In the genomic region with DNA sequence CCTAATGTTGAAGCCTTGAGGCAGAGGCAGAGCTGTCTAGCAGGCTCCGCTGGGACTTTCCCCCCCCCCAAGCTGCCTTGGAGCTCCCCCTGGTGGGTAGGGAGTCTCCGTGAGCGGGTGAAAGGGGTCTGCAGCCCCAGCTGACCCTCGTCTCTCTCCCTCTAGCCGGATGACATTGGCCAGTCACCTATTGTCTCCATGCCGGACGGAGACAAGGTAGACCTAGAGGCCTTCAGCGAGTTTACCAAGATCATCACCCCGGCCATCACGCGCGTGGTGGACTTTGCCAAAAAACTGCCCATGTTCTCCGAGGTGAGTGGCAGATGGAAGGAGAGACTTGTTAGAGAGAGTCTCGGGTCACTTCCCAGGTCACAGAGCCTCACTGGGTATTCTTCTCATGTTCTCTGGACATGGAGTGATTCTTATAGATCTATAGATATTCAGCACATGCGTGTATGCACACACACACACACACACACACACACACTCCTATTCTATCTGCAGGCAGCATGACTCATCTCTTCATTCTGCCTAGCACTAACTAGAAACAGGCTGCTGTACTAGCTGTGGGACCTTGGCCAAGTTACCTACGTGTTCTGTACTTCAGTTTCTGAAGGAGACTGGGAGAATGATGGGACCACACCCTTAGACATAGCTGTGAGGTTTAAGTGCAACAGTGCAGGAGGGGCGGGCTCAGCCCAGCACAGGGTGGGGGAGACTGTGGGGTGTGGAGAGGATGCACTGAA, we compare ENCODE assay signal across 8 mouse cellular contexts. TPM values are rescaled to one million over a fixed set of nuclear protein-coding genes. Genes with fewer than 3 reads are reported as not detected.
A peak's percentile ranks its signal among the peaks of the same experiment; 100 is the strongest.
DNase-seq lines count a peak whose midpoint lies in the region; ATAC-seq and TF ChIP-seq lines count a peak whose summit lies in the region.

No protein-coding gene starts in this region.

- 67% methylated on average over 17 of the region's 17 CpGs for WGBS in forebrain, embryonic 11.5 days
- WGBS in forebrain, embryonic 14.5 days: 64% methylated on average over 17 of the region's 17 CpGs
- 62% methylated on average over 17 of the region's 17 CpGs for WGBS in midbrain, postnatal 0 days
- 69% methylated on average over 17 of the region's 17 CpGs for WGBS in midbrain, embryonic 16.5 days
- 55% methylated on average over 17 of the region's 17 CpGs for WGBS in heart, embryonic 14.5 days
- WGBS in lung, adult 2 months: 50% methylated on average over 17 of the region's 17 CpGs

- no peaks in the 10 kb centered on the region for H3K36me3 ChIP-seq in forebrain, embryonic 11.5 days (ENCODE audit: control insufficient read depth, insufficient read depth, low read length)
- peaks cover 76% of the 10 kb centered on the region for H3K36me3 ChIP-seq in forebrain, embryonic 14.5 days (ENCODE audit: control insufficient read depth, insufficient read depth, low read length)
- H3K36me3 ChIP-seq in midbrain, postnatal 0 days (ENCODE audit: insufficient read depth, low read length): peaks cover 45% of the 10 kb centered on the region
- H3K36me3 ChIP-seq in midbrain, embryonic 16.5 days (ENCODE audit: control insufficient read depth, insufficient read depth, low read length): peaks cover 39% of the 10 kb centered on the region
- peaks cover 72% of the 10 kb centered on the region for H3K36me3 ChIP-seq in heart, embryonic 14.5 days (ENCODE audit: control insufficient read depth, insufficient read depth, low read length)

- H3K4me3 ChIP-seq in forebrain, embryonic 11.5 days (ENCODE audit: low read depth, low read length): no peak overlapping the region
- H3K4me3 ChIP-seq in forebrain, embryonic 14.5 days (ENCODE audit: low read depth, low read length): no peak overlapping the region
- no peak overlapping the region for H3K4me3 ChIP-seq in midbrain, postnatal 0 days (ENCODE audit: low read depth, low read length)
- no peak overlapping the region for H3K4me3 ChIP-seq in midbrain, embryonic 16.5 days (ENCODE audit: low read depth, low read length)
- no peak overlapping the region for H3K4me3 ChIP-seq in heart, embryonic 14.5 days (ENCODE audit: control insufficient read depth in 1 of 2, insufficient read depth in 1 of 2, low read depth in 1 of 2, low read length in 2 of 2)
- no peak overlapping the region for H3K4me3 ChIP-seq in lung, adult 2 months (replicated peaks; ENCODE audit: extremely low read depth, low read depth, low read length)

- no peaks in the 10 kb centered on the region for H3K9me3 ChIP-seq in forebrain, embryonic 11.5 days (ENCODE audit: control insufficient read depth, low read length)
- H3K9me3 ChIP-seq in forebrain, embryonic 14.5 days (replicated peaks; ENCODE audit: control insufficient read depth, low read length): no peaks in the 10 kb centered on the region
- H3K9me3 ChIP-seq in midbrain, postnatal 0 days (ENCODE audit: low read length): no peaks in the 10 kb centered on the region
- no peaks in the 10 kb centered on the region for H3K9me3 ChIP-seq in midbrain, embryonic 16.5 days (replicated peaks; ENCODE audit: control insufficient read depth, low read length, poor library complexity, severe bottlenecking)
- no peaks in the 10 kb centered on the region for H3K9me3 ChIP-seq in heart, embryonic 14.5 days (ENCODE audit: control insufficient read depth, low read length)

- no peak overlapping the region for H3K4me2 ChIP-seq in forebrain, embryonic 11.5 days (ENCODE audit: low read depth, low read length, severe bottlenecking)
- H3K4me2 ChIP-seq in forebrain, embryonic 14.5 days (ENCODE audit: low read length): no peak overlapping the region
- no peak overlapping the region for H3K4me2 ChIP-seq in midbrain, postnatal 0 days (ENCODE audit: low read depth, low read length, poor library complexity, severe bottlenecking)
- no peak overlapping the region for H3K4me2 ChIP-seq in midbrain, embryonic 16.5 days (ENCODE audit: low read length)
- H3K4me2 ChIP-seq in heart, embryonic 14.5 days (ENCODE audit: low read length): no peak overlapping the region

- DNase-seq in forebrain, embryonic 11.5 days (ENCODE audit: low spot score): peak; percentile 68
- no peak for DNase-seq in forebrain, embryonic 14.5 days (ENCODE audit: low spot score)
- no peak for DNase-seq in midbrain, postnatal 0 days (ENCODE audit: low spot score)
- peak; percentile 68 for DNase-seq in lung, adult 2 months
- no peak for DNase-seq in c-Kit-positive CD71-positive TER-119-positive erythroid progenitor cells, embryonic 14.5 days (ENCODE audit: low spot score)
- DNase-seq in cerebellum, postnatal 14 days: no peak

- peak; percentile 61 for TF ChIP-seq CTCF in midbrain, postnatal 0 days (IDR thresholded peaks at IDR 0.05)
- 0 out of 2 replicates have a peak, but pooled peaks have one; percentile 17 for TF ChIP-seq CTCF in lung, adult 2 months (IDR thresholded peaks at IDR 0.05; ENCODE audit: insufficient read depth, low read length)

- no peaks in the 10 kb centered on the region for H3K27me3 ChIP-seq in forebrain, embryonic 11.5 days (ENCODE audit: control insufficient read depth, insufficient read depth, low read length)
- no peaks in the 10 kb centered on the region for H3K27me3 ChIP-seq in forebrain, embryonic 14.5 days (replicated peaks; ENCODE audit: control insufficient read depth, insufficient read depth, low read length)
- H3K27me3 ChIP-seq in midbrain, postnatal 0 days (ENCODE audit: insufficient read depth, low read length): no peaks in the 10 kb centered on the region
- H3K27me3 ChIP-seq in midbrain, embryonic 16.5 days (ENCODE audit: control insufficient read depth, insufficient read depth, low read depth, low read length): no peaks in the 10 kb centered on the region
- H3K27me3 ChIP-seq in heart, embryonic 14.5 days (ENCODE audit: control insufficient read depth, insufficient read depth, low read length): no peaks in the 10 kb centered on the region

- no peak overlapping the region for H3K9ac ChIP-seq in forebrain, embryonic 11.5 days (ENCODE audit: low read length)
- no peak overlapping the region for H3K9ac ChIP-seq in forebrain, embryonic 14.5 days (ENCODE audit: low read length)
- no peak overlapping the region for H3K9ac ChIP-seq in midbrain, postnatal 0 days (replicated peaks; ENCODE audit: low read length, poor library complexity, severe bottlenecking)
- no peak overlapping the region for H3K9ac ChIP-seq in midbrain, embryonic 16.5 days (ENCODE audit: low read depth, low read length)
- H3K9ac ChIP-seq in heart, embryonic 14.5 days (ENCODE audit: low read length): no peak overlapping the region

- no peak for ATAC-seq in forebrain, embryonic 11.5 days (replicated peaks; ENCODE audit: low FRiP score)
- no peak for ATAC-seq in forebrain, embryonic 14.5 days
- ATAC-seq in midbrain, postnatal 0 days (ENCODE audit: low FRiP score): no peak
- no peak for ATAC-seq in midbrain, embryonic 16.5 days
- ATAC-seq in heart, embryonic 14.5 days (ENCODE audit: insufficient number of reproducible peaks, insufficient read depth, low FRiP score, low read depth): peak; percentile 4; the same call in 1 of the 2 replicates

- H3K27ac ChIP-seq in forebrain, embryonic 11.5 days (ENCODE audit: low read depth, low read length): no peak overlapping the region
- no peak overlapping the region for H3K27ac ChIP-seq in forebrain, embryonic 14.5 days (ENCODE audit: low read depth, low read length)
- no peak overlapping the region for H3K27ac ChIP-seq in midbrain, postnatal 0 days (ENCODE audit: low read depth, low read length)
- H3K27ac ChIP-seq in midbrain, embryonic 16.5 days (ENCODE audit: low read length): no peak overlapping the region
- no peak overlapping the region for H3K27ac ChIP-seq in heart, embryonic 14.5 days (replicated peaks in 1 of 2; ENCODE audit: control insufficient read depth in 1 of 2, insufficient read depth in 1 of 2, low read depth in 2 of 2, low read length in 2 of 2)

- no peak for TF ChIP-seq POLR2A in lung, adult 2 months (IDR thresholded peaks at IDR 0.05; ENCODE audit: borderline replicate concordance, extremely low read depth, low read depth, low read length)

- peaks cover 18% of the 10 kb centered on the region for H3K4me1 ChIP-seq in forebrain, embryonic 11.5 days (replicated peaks; ENCODE audit: control insufficient read depth, insufficient read depth, low read length)
- H3K4me1 ChIP-seq in forebrain, embryonic 14.5 days (ENCODE audit: control insufficient read depth, insufficient read depth, low read length): peaks cover 29% of the 10 kb centered on the region
- H3K4me1 ChIP-seq in midbrain, postnatal 0 days (ENCODE audit: insufficient read depth, low read length): peaks cover 6% of the 10 kb centered on the region; the same call in 1 of the 2 replicates
- peaks cover 26% of the 10 kb centered on the region for H3K4me1 ChIP-seq in midbrain, embryonic 16.5 days (ENCODE audit: control insufficient read depth, insufficient read depth, low read length)
- peaks cover 21 to 32% of the 10 kb centered on the region in 2 experiments for H3K4me1 ChIP-seq in heart, embryonic 14.5 days (ENCODE audit: control insufficient read depth in 2 of 2, insufficient read depth in 2 of 2, low read length in 2 of 2)
- peaks cover 7% of the 10 kb centered on the region for H3K4me1 ChIP-seq in lung, adult 2 months (ENCODE audit: control insufficient read depth, insufficient read depth, low read length)

RNA-seq across cellular contexts. Expression of a gene that starts 12.2 kb away (rescaled TPM):
- 1.0 and 1.6 TPM in 2 replicates for polyA plus RNA-seq in forebrain, embryonic 11.5 days (2014; fragmentation: Nextera tagmentation; extraction: Ambion mirVana)
- 2.2 and 3.1 TPM in 2 replicates for polyA plus RNA-seq in forebrain, embryonic 14.5 days (2014; fragmentation: Nextera tagmentation; extraction: Ambion mirVana)
- total RNA-seq in midbrain, postnatal 0 days (2014; rRNA removed): 7.1 and 11.0 TPM in 2 replicates
- 12.3 and 14.3 TPM in 2 replicates for polyA plus RNA-seq in midbrain, postnatal 0 days (2015; fragmentation: Nextera tagmentation; extraction: Ambion mirVana)
- 3.5 and 5.2 TPM in 2 replicates for polyA plus RNA-seq in midbrain, embryonic 16.5 days (2015; fragmentation: Nextera tagmentation; extraction: Ambion mirVana)
- 6.0 and 6.4 TPM in 2 replicates for polyA plus RNA-seq in heart, embryonic 14.5 days (2014; fragmentation: Nextera tagmentation; extraction: Ambion mirVana)
- 213 and 329 TPM in 2 replicates for polyA plus RNA-seq in lung, adult 2 months (2012; rRNA removed)

RNA-seq across cellular contexts. Expression of a gene that starts 22.5 kb away (rescaled TPM):
- polyA plus RNA-seq in forebrain, embryonic 11.5 days (2014; fragmentation: Nextera tagmentation; extraction: Ambion mirVana): 35.9 and 36.9 TPM in 2 replicates
- polyA plus RNA-seq in forebrain, embryonic 14.5 days (2014; fragmentation: Nextera tagmentation; extraction: Ambion mirVana): 164 and 199 TPM in 2 replicates
- 774 and 843 TPM in 2 replicates for total RNA-seq in midbrain, postnatal 0 days (2014; rRNA removed)
- polyA plus RNA-seq in midbrain, postnatal 0 days (2015; fragmentation: Nextera tagmentation; extraction: Ambion mirVana): 165 and 182 TPM in 2 replicates
- polyA plus RNA-seq in midbrain, embryonic 16.5 days (2015; fragmentation: Nextera tagmentation; extraction: Ambion mirVana): 139 and 149 TPM in 2 replicates
- polyA plus RNA-seq in heart, embryonic 14.5 days (2014; fragmentation: Nextera tagmentation; extraction: Ambion mirVana): 45.3 and 55.6 TPM in 2 replicates
- polyA plus RNA-seq in lung, adult 2 months (2012; rRNA removed): 142 and 159 TPM in 2 replicates

RNA-seq across cellular contexts. Expression of a gene that starts 32.4 kb away (rescaled TPM):
- 24.0 and 28.4 TPM in 2 replicates for polyA plus RNA-seq in forebrain, embryonic 11.5 days (2014; fragmentation: Nextera tagmentation; extraction: Ambion mirVana)
- polyA plus RNA-seq in forebrain, embryonic 14.5 days (2014; fragmentation: Nextera tagmentation; extraction: Ambion mirVana): 19.3 and 20.5 TPM in 2 replicates
- total RNA-seq in midbrain, postnatal 0 days (2014; rRNA removed): 88.3 and 107 TPM in 2 replicates
- 22.3 and 25.8 TPM in 2 replicates for polyA plus RNA-seq in midbrain, postnatal 0 days (2015; fragmentation: Nextera tagmentation; extraction: Ambion mirVana)
- polyA plus RNA-seq in midbrain, embryonic 16.5 days (2015; fragmentation: Nextera tagmentation; extraction: Ambion mirVana): 29.2 and 33.2 TPM in 2 replicates
- polyA plus RNA-seq in heart, embryonic 14.5 days (2014; fragmentation: Nextera tagmentation; extraction: Ambion mirVana): 13.3 and 15.3 TPM in 2 replicates
- polyA plus RNA-seq in lung, adult 2 months (2012; rRNA removed): 39.0 and 54.3 TPM in 2 replicates

RNA-seq across cellular contexts. Expression of a gene that starts 33.7 kb away (rescaled TPM):
- 75.9 and 76.6 TPM in 2 replicates for polyA plus RNA-seq in forebrain, embryonic 11.5 days (2014; fragmentation: Nextera tagmentation; extraction: Ambion mirVana)
- polyA plus RNA-seq in forebrain, embryonic 14.5 days (2014; fragmentation: Nextera tagmentation; extraction: Ambion mirVana): 76.0 and 85.9 TPM in 2 replicates
- 66.6 and 81.2 TPM in 2 replicates for total RNA-seq in midbrain, postnatal 0 days (2014; rRNA removed)
- 52.2 and 59.8 TPM in 2 replicates for polyA plus RNA-seq in midbrain, postnatal 0 days (2015; fragmentation: Nextera tagmentation; extraction: Ambion mirVana)
- polyA plus RNA-seq in midbrain, embryonic 16.5 days (2015; fragmentation: Nextera tagmentation; extraction: Ambion mirVana): 75.1 and 77.5 TPM in 2 replicates
- polyA plus RNA-seq in heart, embryonic 14.5 days (2014; fragmentation: Nextera tagmentation; extraction: Ambion mirVana): 28.5 and 31.0 TPM in 2 replicates
- 45.0 and 55.1 TPM in 2 replicates for polyA plus RNA-seq in lung, adult 2 months (2012; rRNA removed)

RNA-seq across cellular contexts. Expression of a gene that starts 41.8 kb away (rescaled TPM):
- polyA plus RNA-seq in forebrain, embryonic 11.5 days (2014; fragmentation: Nextera tagmentation; extraction: Ambion mirVana): 59.9 and 63.2 TPM in 2 replicates
- 41.0 and 45.0 TPM in 2 replicates for polyA plus RNA-seq in forebrain, embryonic 14.5 days (2014; fragmentation: Nextera tagmentation; extraction: Ambion mirVana)
- 29.4 and 32.2 TPM in 2 replicates for total RNA-seq in midbrain, postnatal 0 days (2014; rRNA removed)
- polyA plus RNA-seq in midbrain, postnatal 0 days (2015; fragmentation: Nextera tagmentation; extraction: Ambion mirVana): 34.0 and 39.7 TPM in 2 replicates
- 47.0 and 51.7 TPM in 2 replicates for polyA plus RNA-seq in midbrain, embryonic 16.5 days (2015; fragmentation: Nextera tagmentation; extraction: Ambion mirVana)
- polyA plus RNA-seq in heart, embryonic 14.5 days (2014; fragmentation: Nextera tagmentation; extraction: Ambion mirVana): 22.6 and 22.9 TPM in 2 replicates
- 33.6 and 37.9 TPM in 2 replicates for polyA plus RNA-seq in lung, adult 2 months (2012; rRNA removed)

Comparison
In these comparisons a context has a peak if more than half of its experiments do, and no peak if none do; other contexts are left out.
1. DNase-seq: peak in forebrain, embryonic 11.5 days (single experiment) and lung, adult 2 months (single experiment); none in forebrain, embryonic 14.5 days (single experiment), midbrain, postnatal 0 days (single experiment), c-Kit-positive CD71-positive TER-119-positive erythroid progenitor cells, embryonic 14.5 days (single experiment) and cerebellum, postnatal 14 days (0 of 2).
2. RNA of a gene that starts 12.2 kb away (polyA plus RNA-seq): 213 to 329 TPM in lung, adult 2 months; 12.3 to 14.3 TPM in midbrain, postnatal 0 days, 6.0 to 6.4 TPM in heart, embryonic 14.5 days, 3.5 to 5.2 TPM in midbrain, embryonic 16.5 days, 2.2 to 3.1 TPM in forebrain, embryonic 14.5 days and 1.0 to 1.6 TPM in forebrain, embryonic 11.5 days; every median in the first group is over 10 times any median in the second.